Mouse (Mus musculus) adrenal gland, postnatal 0 days (tissue): ENCODE results near the gene Olfr937. TPM values are rescaled to one million over a fixed set of nuclear protein-coding genes. Genes with fewer than 3 reads are reported as not detected.

Experiments
- microRNA-seq: library from miRNA; unstranded; fragments of <30 nt; microRNA quantifications from one replicate; pipeline ENCODE4, GENCODE M21; 2016; ENCODE audit warnings: borderline replicate concordance; ENCODE audit not compliant: insufficient number of aligned reads
- polyA plus RNA-seq: library from polyadenylated mRNA; unstranded; fragments of >200 nt; fragmentation: Nextera tagmentation; extraction: Ambion mirVana; gene quantifications from 2 replicates; pipeline ENCODE4 v1.2.1, GENCODE M21; 2015

Gene Olfr937
- polyA plus RNA-seq: not detected in 2 replicates

DNA sequence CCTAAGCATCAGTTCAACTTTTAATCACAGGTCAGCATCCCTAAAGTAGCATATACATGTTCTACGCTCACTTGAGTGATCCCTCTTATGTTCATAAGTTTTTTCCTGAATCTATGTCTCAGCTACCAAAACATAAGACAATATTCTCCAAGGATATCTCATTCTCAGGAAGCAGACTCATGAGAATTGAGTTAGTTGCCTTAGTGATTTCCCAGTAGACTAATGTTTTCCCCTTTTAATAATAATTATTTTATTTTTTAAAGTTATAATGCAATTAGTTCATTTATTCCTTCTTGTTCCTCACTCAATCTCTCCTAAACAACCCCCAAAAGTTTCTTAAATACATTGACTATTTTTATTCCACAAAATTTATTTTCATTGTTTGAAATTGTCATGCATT, at the start of gene Olfr937:
Gene Olfr937 (minus strand): TSS at position 101 of the 400 bp plus-strand sequence.

DNA sequence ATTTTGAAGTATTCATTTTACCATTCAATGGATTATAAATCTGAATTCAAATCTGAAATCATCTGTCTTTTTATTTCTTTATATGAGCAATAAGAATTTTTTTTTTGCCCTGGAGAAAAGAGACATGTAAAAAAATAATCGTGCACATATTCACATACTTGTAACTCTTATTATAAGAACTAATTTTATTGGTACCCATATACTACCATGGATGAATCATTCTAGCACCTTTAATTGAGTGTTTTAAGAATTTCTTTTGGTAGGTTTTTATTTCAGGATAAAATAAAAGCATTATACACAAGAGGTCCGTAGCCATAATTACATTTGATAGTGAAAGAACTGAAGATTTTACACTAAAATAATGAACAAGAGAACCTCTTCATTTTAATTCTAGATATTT, 14.0 kb upstream of the Olfr937 start, which contains the start of gene Olfr938:
Gene Olfr938 (minus strand): TSS at position 101 of the 400 bp plus-strand sequence.

DNA sequence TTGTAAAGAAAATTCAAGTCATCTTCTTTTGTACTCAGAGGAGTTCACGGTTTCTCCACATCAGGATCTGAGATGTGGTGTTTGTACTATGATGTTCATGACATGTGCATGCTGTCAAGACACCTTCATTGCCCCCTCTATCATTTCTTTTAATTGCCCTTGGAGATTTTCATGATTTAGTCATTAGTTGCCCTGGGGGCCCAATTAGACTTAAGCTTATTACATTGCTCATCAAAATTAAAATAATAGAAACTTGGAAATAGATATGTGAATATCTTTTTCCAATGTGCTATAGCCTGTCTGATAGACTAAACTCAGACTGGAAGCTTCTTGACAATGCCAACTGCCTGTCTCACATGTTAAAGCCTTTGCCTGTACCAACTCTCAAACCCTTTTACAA, 41.5 kb downstream of the Olfr937 start, which contains the start of gene Olfr146:
Gene Olfr146 (minus strand): TSS at position 101 of the 400 bp plus-strand sequence.

Small RNAs within 50 kb of the gene (microRNA-seq; reads per million reads assigned to microRNA genes)
- not detected for gene Gm25032
- gene Gm25529: not detected

Other genes with a start within 250 kb of the Olfr937 start
- not detected in 2 replicates for gene Olfr923, start 238.4 kb downstream of the Olfr937 start, polyA plus RNA-seq
- not detected in 2 replicates for gene Olfr924, start 220.5 kb downstream of the Olfr937 start, polyA plus RNA-seq
- not detected in 2 replicates for gene Olfr26, start 209.9 kb downstream of the Olfr937 start, polyA plus RNA-seq
- gene Olfr926, start 187.8 kb downstream of the Olfr937 start, polyA plus RNA-seq: not detected in 2 replicates
- not detected in 2 replicates for gene Olfr930, start 135.1 kb downstream of the Olfr937 start, polyA plus RNA-seq
- not detected in 2 replicates for gene Olfr933, start 92.6 kb downstream of the Olfr937 start, polyA plus RNA-seq
- not detected in 2 replicates for gene Olfr934, start 76.6 kb downstream of the Olfr937 start, polyA plus RNA-seq
- not detected in 2 replicates for gene Olfr935, start 65.3 kb downstream of the Olfr937 start, polyA plus RNA-seq
- not detected in 2 replicates for gene Olfr146, start 41.6 kb downstream of the Olfr937 start, polyA plus RNA-seq
- gene Olfr938, start 13.9 kb upstream of the Olfr937 start, polyA plus RNA-seq: not detected in 2 replicates
- not detected in 2 replicates for gene Olfr27, start 63.2 kb upstream of the Olfr937 start, polyA plus RNA-seq
- gene Olfr943, start 101.4 kb upstream of the Olfr937 start, polyA plus RNA-seq: not detected in 2 replicates
- not detected in 2 replicates for gene Olfr944, start 137.0 kb upstream of the Olfr937 start, polyA plus RNA-seq
- not detected in 2 replicates for gene Olfr1537, start 185.0 kb upstream of the Olfr937 start, polyA plus RNA-seq
- gene Olfr945, start 211.9 kb upstream of the Olfr937 start, polyA plus RNA-seq: not detected in 2 replicates